8 mouse cellular contexts compared by ENCODE assay signal in the genomic region with DNA sequence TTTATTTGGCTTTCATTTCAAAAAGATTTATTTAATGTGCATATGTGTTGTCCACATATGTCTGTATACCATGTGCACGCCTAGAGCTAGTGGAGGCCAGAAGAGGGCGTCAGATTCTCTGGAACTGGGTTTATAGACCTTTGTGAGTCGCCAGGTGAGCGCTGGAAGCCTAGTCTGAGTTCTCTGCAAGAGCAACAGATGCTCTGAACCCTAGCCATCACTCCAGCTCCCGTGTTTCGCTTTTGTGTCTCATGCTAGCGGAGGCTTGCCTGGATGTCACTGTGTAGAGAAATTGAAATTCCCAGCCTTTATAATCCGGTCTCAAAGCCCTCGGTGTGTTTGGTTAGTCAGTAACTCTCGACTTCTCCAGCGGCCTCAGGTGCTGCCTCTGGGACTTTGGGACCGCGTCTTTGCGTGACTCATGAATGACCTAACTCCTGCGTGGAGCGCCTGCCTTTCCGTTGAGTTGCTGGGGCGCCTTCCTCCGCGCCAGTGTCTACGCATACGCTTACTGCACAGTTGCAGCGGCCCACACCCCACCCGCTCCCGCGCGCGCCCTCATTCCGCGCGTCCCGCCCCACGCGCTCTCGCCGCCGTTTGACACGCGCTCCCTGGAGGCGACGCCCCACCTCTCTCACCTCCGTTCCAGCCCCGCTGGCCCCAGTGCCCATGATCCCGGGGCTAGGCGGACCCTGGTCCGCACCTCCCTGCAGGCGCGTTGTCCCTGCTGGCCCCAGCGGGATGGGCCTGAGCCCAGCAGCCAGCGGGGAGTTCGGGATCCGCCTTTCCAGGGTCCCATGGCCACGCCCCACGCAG. TPM values are rescaled to one million over a fixed set of nuclear protein-coding genes. Genes with fewer than 3 reads are reported as not detected.
DNase-seq lines count a peak whose midpoint lies in the region; ATAC-seq and TF ChIP-seq lines count a peak whose summit lies in the region.

A gene (plus strand): TSS at position 600 of the 816 bp plus-strand sequence.

- no peak within 1 kb of the TSS for H3K27ac ChIP-seq in kidney, embryonic 14.5 days (ENCODE audit: low read depth, low read length)
- H3K27ac ChIP-seq in stomach, embryonic 14.5 days (ENCODE audit: low read length) = no peak within 1 kb of the TSS

- peaks cover 4% of the 10 kb centered on the region; the same call in 1 of the 2 replicates for H3K4me1 ChIP-seq in kidney, embryonic 14.5 days (ENCODE audit: control insufficient read depth, insufficient read depth, low read length)
- peaks cover 9% of the 10 kb centered on the region; the same call in 1 of the 2 replicates for H3K4me1 ChIP-seq in stomach, embryonic 14.5 days (ENCODE audit: control insufficient read depth, insufficient read depth, low read length)

- 3% methylated on average over 54 of the region's 54 CpGs for WGBS in kidney, embryonic 14.5 days
- 2% methylated on average over 54 of the region's 54 CpGs for WGBS in stomach, embryonic 14.5 days

- TF ChIP-seq POLR2A in brain, embryonic 14.5 days (IDR thresholded peaks at IDR 0.05; ENCODE audit: borderline replicate concordance, extremely low read depth, insufficient read depth, insufficient read length, poor library complexity, severe bottlenecking) = no peak

- ATAC-seq in kidney, embryonic 14.5 days (ENCODE audit: low FRiP score, low TSS enrichment) = peak; percentile 65
- peak; percentile 48; the same call in 1 of the 2 replicates for ATAC-seq in stomach, embryonic 14.5 days (ENCODE audit: insufficient number of reproducible peaks, insufficient read depth, low FRiP score, low read depth)

- no peaks in the 10 kb centered on the region for H3K9me3 ChIP-seq in kidney, embryonic 14.5 days (ENCODE audit: control insufficient read depth, low read length)
- no peaks in the 10 kb centered on the region for H3K9me3 ChIP-seq in stomach, embryonic 14.5 days (ENCODE audit: control insufficient read depth, low read depth, low read length)

- H3K27me3 ChIP-seq in kidney, embryonic 14.5 days (ENCODE audit: control insufficient read depth, insufficient read depth, low read length) = no peaks in the 10 kb centered on the region; the same call in 1 of the 2 replicates
- H3K27me3 ChIP-seq in stomach, embryonic 14.5 days (ENCODE audit: control insufficient read depth, insufficient read depth, low read length) = no peaks in the 10 kb centered on the region

- H3K4me2 ChIP-seq in kidney, embryonic 14.5 days (replicated peaks; ENCODE audit: low read depth, low read length) = peak within 1 kb of the TSS; percentile 53
- H3K4me2 ChIP-seq in stomach, embryonic 14.5 days (replicated peaks; ENCODE audit: low read depth, low read length) = peak within 1 kb of the TSS; percentile 90

- H3K36me3 ChIP-seq in kidney, embryonic 14.5 days (ENCODE audit: control insufficient read depth, insufficient read depth, low read length) = no peaks in the 10 kb centered on the region
- H3K36me3 ChIP-seq in stomach, embryonic 14.5 days (ENCODE audit: control insufficient read depth, insufficient read depth, low read length) = no peaks in the 10 kb centered on the region

- DNase-seq in kidney, adult 8-10 months = no peak
- peak; percentile 50 for DNase-seq in brain, embryonic 14.5 days (ENCODE audit: low read depth)
- peak; percentile 35 to 45 for DNase-seq in frontal cortex, postnatal 14 days (ENCODE audit: low spot score in 2 of 2)
- DNase-seq in kidney, postnatal 4 days = peak; percentile 49 to 65
- peak; percentile 47 to 62 for DNase-seq in lung, postnatal 4 days
- DNase-seq in gastrocnemius, postnatal 36 days = no peak

- H3K9ac ChIP-seq in kidney, embryonic 14.5 days (ENCODE audit: low read depth, low read length) = peak within 1 kb of the TSS; percentile 19; the same call in 1 of the 2 replicates
- peak within 1 kb of the TSS; percentile 14; the same call in 1 of the 2 replicates for H3K9ac ChIP-seq in stomach, embryonic 14.5 days (replicated peaks; ENCODE audit: low read depth, low read length)

- intact Hi-C loops in gastrocnemius, postnatal 36 days (cut with DNase I) = no loop called here

- peak within 1 kb of the TSS; percentile 33 for H3K4me3 ChIP-seq in kidney, embryonic 14.5 days (ENCODE audit: low read length)
- peak within 1 kb of the TSS; percentile 40 for H3K4me3 ChIP-seq in stomach, embryonic 14.5 days (ENCODE audit: low read depth, low read length)

- peak; percentile 14; the same call in 1 of the 2 replicates for TF ChIP-seq CTCF in brain, embryonic 14.5 days (IDR thresholded peaks at IDR 0.05; ENCODE audit: borderline replicate concordance, extremely low read depth, insufficient read depth, insufficient read length)

RNA-seq across cellular contexts. Expression of the gene that starts here (rescaled TPM):
- not detected in 2 replicates for polyA plus RNA-seq in kidney, embryonic 14.5 days (2014; fragmentation: Nextera tagmentation; extraction: Ambion mirVana)
- 0.15 TPM in 1 of 2 replicates, not detected in the other for polyA plus RNA-seq in brain, embryonic 14.5 days (2012; rRNA removed)
- not detected in 2 replicates for polyA plus RNA-seq in stomach, embryonic 14.5 days (2014; fragmentation: Nextera tagmentation; extraction: Ambion mirVana)
- not detected for total RNA-seq in gastrocnemius, postnatal 36 days (2021)

Comparison
In these comparisons a context has a peak if more than half of its experiments do, and no peak if none do; other contexts are left out.
1. DNase-seq: peak in frontal cortex, postnatal 14 days (2 of 2), kidney, postnatal 4 days (2 of 2) and lung, postnatal 4 days (2 of 2); none in kidney, adult 8-10 months (0 of 2) and gastrocnemius, postnatal 36 days (0 of 2).
2. Peak in ATAC-seq, H3K4me3 ChIP-seq, H3K9ac ChIP-seq and H3K4me2 ChIP-seq in kidney, embryonic 14.5 days; RNA of the gene not detected or under 1 TPM.
3. Peak in DNase-seq in brain, embryonic 14.5 days; RNA of the gene not detected or under 1 TPM.
4. Peak in ATAC-seq, H3K4me3 ChIP-seq, H3K9ac ChIP-seq and H3K4me2 ChIP-seq in stomach, embryonic 14.5 days; RNA of the gene not detected or under 1 TPM.